Mouse (Mus musculus): Measurements from ENCODE around the gene Tmem168. TPM values are rescaled to one million over a fixed set of nuclear protein-coding genes. Genes with fewer than 3 reads are reported as not detected.

Gene Tmem168
- polyA plus RNA-seq, 2 experiments, result 5.1 to 12.3 TPM

- DNase-seq (ENCODE audit: low read depth in 3 of 3, low spot score in 3 of 3), result no peak
- no peaks in the 10 kb centered on the region for H3K9me3 ChIP-seq (ENCODE audit: control insufficient read depth, low read length)
- WGBS (ENCODE audit: insufficient replicate concordance), result 49% methylated on average over 3 of the region's 3 CpGs
- no peak overlapping the region for H3K27ac ChIP-seq
- H3K4me1 ChIP-seq (replicated peaks; ENCODE audit: control insufficient read depth in 2 of 2, insufficient read depth in 2 of 2, low read length in 1 of 2), result peaks cover 0 to 8% of the 10 kb centered on the region in 2 experiments; a peak in 3 of 4 replicates
- H3K36me3 ChIP-seq (replicated peaks; ENCODE audit: control insufficient read depth, insufficient read depth, low read depth), result no peaks in the 10 kb centered on the region
- no peak for TF ChIP-seq EP300 (IDR thresholded peaks at IDR 0.05; ENCODE audit: low read depth)
- no peak for TF ChIP-seq CTCF (IDR thresholded peaks at IDR 0.05; ENCODE audit: low read depth)
- no peak overlapping the region for H3K4me3 ChIP-seq (ENCODE audit: insufficient read depth in 1 of 2, low read depth in 2 of 2, low read length in 2 of 2)
- H3K9ac ChIP-seq (replicated peaks), result no peak overlapping the region
- ATAC-seq (ENCODE audit: insufficient read depth), result no peak
- no peaks in the 10 kb centered on the region for H3K27me3 ChIP-seq (ENCODE audit: control insufficient read depth, insufficient read depth, low read length)
- H3K4me2 ChIP-seq (ENCODE audit: low read depth), result no peak overlapping the region
Observed at GRCm38 (mm10) chr6:13614568-13614967, 6.7 kb upstream of the Tmem168 start.

DNA sequence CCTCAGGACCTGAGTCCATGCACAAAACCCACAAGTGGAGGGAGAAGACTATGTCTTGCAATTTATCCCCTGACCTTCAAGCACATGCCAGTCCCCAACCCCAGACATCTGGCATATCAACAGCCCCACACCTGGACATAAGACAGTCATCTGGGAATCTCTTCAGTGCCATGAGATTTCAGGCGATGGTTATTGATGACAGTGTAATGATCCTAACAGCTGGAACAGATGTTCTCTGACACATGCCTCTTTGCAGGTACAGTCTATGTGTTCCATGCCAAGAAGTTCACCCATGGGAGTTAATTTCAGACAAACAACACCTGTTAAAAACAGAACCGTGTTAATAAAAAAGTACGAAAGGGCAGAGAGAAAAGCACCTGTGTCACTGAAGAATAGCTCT lies 5.8 kb upstream of the Tmem168 start:
- TF ChIP-seq EP300 (IDR thresholded peaks at IDR 0.05; ENCODE audit: low read depth) (no peak), CTCF (IDR thresholded peaks at IDR 0.05; ENCODE audit: low read depth) (no peak)
- H3K36me3 ChIP-seq (replicated peaks; ENCODE audit: control insufficient read depth, insufficient read depth, low read depth), result no peaks in the 10 kb centered on the region
- H3K9ac ChIP-seq (replicated peaks), result no peak overlapping the region
- no peak overlapping the region for H3K4me3 ChIP-seq (ENCODE audit: insufficient read depth in 1 of 2, low read depth in 2 of 2, low read length in 2 of 2)
- WGBS (ENCODE audit: insufficient replicate concordance), result 62% methylated on average over 3 of the region's 3 CpGs
- no peaks in the 10 kb centered on the region for H3K9me3 ChIP-seq (ENCODE audit: control insufficient read depth, low read length)
- peaks cover 2 to 11% of the 10 kb centered on the region in 2 experiments; a peak in 3 of 4 replicates for H3K4me1 ChIP-seq (replicated peaks; ENCODE audit: control insufficient read depth in 2 of 2, insufficient read depth in 2 of 2, low read length in 1 of 2)
- no peak for ATAC-seq (ENCODE audit: insufficient read depth)
- H3K27me3 ChIP-seq (ENCODE audit: control insufficient read depth, insufficient read depth, low read length), result no peaks in the 10 kb centered on the region
- DNase-seq (ENCODE audit: low read depth in 3 of 3, low spot score in 3 of 3), result no peak
- no peak overlapping the region for H3K27ac ChIP-seq
- no peak overlapping the region for H3K4me2 ChIP-seq (ENCODE audit: low read depth)

DNA sequence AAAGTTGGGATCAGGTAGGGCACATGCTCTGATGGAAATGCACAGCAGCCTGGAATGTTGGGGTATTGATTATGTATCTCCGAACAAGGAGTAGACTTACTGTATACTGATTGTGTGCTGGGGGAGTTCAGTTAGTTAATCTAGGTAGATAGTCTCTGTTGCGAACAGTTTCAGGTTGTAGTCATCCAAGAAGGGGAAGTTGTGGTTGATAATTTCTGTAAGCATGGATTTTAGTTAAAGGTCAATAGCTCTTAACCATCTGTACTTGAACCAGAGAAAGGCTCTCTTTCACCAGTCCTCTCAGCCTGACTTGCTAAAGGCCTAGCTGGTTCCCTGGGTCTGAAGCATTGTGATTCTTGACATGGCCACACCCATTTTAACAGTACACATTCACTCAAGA lies 3.0 kb upstream of the Tmem168 start:
- H3K9me3 ChIP-seq (ENCODE audit: control insufficient read depth, low read length), result no peaks in the 10 kb centered on the region
- H3K9ac ChIP-seq (replicated peaks), result no peak overlapping the region
- H3K27me3 ChIP-seq (ENCODE audit: control insufficient read depth, insufficient read depth, low read length), result no peaks in the 10 kb centered on the region
- ATAC-seq (ENCODE audit: insufficient read depth) (no peak), DNase-seq (ENCODE audit: low read depth in 3 of 3, low spot score in 3 of 3) (no peak)
- 63% methylated on average over 2 of the region's 2 CpGs for WGBS (ENCODE audit: insufficient replicate concordance)
- no peak overlapping the region for H3K4me2 ChIP-seq (ENCODE audit: low read depth)
- peaks cover 16% of the 10 kb centered on the region in 2 experiments for H3K4me1 ChIP-seq (replicated peaks; ENCODE audit: control insufficient read depth in 2 of 2, insufficient read depth in 2 of 2, low read length in 1 of 2)
- no peaks in the 10 kb centered on the region for H3K36me3 ChIP-seq (replicated peaks; ENCODE audit: control insufficient read depth, insufficient read depth, low read depth)
- no peak overlapping the region for H3K27ac ChIP-seq
- TF ChIP-seq EP300 (IDR thresholded peaks at IDR 0.05; ENCODE audit: low read depth) (no peak), CTCF (IDR thresholded peaks at IDR 0.05; ENCODE audit: low read depth) (no peak)
- H3K4me3 ChIP-seq (ENCODE audit: insufficient read depth in 1 of 2, low read depth in 2 of 2, low read length in 2 of 2), result no peak overlapping the region

- ATAC-seq (ENCODE audit: insufficient read depth), result no peak
- DNase-seq (ENCODE audit: low read depth in 3 of 3, low spot score in 3 of 3), result no peak
- no peaks in the 10 kb centered on the region for H3K36me3 ChIP-seq (replicated peaks; ENCODE audit: control insufficient read depth, insufficient read depth, low read depth)
- 55% methylated on average over 5 of the region's 5 CpGs for WGBS (ENCODE audit: insufficient replicate concordance)
- peaks cover 16% of the 10 kb centered on the region in 2 experiments for H3K4me1 ChIP-seq (replicated peaks; ENCODE audit: control insufficient read depth in 2 of 2, insufficient read depth in 2 of 2, low read length in 1 of 2)
- H3K9ac ChIP-seq (replicated peaks), result no peak overlapping the region
- no peak overlapping the region for H3K4me3 ChIP-seq (ENCODE audit: insufficient read depth in 1 of 2, low read depth in 2 of 2, low read length in 2 of 2)
- H3K9me3 ChIP-seq (ENCODE audit: control insufficient read depth, low read length), result no peaks in the 10 kb centered on the region
- no peak overlapping the region for H3K4me2 ChIP-seq (ENCODE audit: low read depth)
- TF ChIP-seq CTCF (IDR thresholded peaks at IDR 0.05; ENCODE audit: low read depth), result no peak
- H3K27me3 ChIP-seq (ENCODE audit: control insufficient read depth, insufficient read depth, low read length), result no peaks in the 10 kb centered on the region
- no peak overlapping the region for H3K27ac ChIP-seq
Observed at GRCm38 (mm10) chr6:13609353-13610140, 1.6 kb upstream of the Tmem168 start.

DNA sequence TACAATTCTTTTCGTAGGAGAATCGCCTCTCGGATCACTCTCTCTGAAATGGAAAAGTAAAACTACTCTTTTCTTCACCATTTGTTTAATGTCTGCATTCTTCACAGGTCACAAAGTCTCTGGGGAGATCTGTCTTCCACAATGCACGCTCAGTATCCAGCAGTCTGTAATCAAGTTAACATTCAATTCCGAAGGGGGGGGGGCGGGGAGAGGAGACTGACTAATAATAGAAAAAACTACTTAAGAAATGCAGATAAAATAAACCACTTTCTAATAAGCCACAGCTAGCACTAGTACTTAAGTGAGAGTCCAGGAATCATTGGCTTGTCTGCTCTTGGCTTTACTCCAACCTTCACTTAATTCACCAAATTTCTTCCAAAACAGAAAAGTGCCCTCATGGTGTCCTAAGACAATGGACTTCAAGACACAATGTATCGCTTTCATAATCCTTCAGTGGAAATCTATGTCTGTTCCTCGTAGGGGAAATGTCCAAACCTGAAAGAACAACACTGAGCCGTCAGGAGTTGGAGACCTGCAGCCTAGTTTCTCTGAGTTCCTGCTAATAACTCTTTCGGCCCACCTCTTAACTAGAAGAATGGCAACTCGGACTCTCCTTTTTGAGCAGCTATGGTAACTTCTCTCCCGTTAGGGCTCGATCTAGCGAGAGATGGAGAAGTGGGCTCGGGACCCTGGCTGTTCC lies 829 bp downstream of the Tmem168 start:
- no peaks in the 10 kb centered on the region; the same call in none of the 2 replicates for H3K36me3 ChIP-seq (replicated peaks; ENCODE audit: control insufficient read depth, insufficient read depth, low read depth)
- no peaks in the 10 kb centered on the region for H3K27me3 ChIP-seq (ENCODE audit: control insufficient read depth, insufficient read depth, low read length)
- H3K4me3 ChIP-seq (ENCODE audit: insufficient read depth in 1 of 2, low read depth in 2 of 2, low read length in 2 of 2), result peak overlapping the region; percentile 65 to 83
- peak overlapping the region; percentile 64 for H3K27ac ChIP-seq
- peak overlapping the region; percentile 92 for H3K4me2 ChIP-seq (ENCODE audit: low read depth)
- H3K4me1 ChIP-seq (replicated peaks; ENCODE audit: control insufficient read depth in 2 of 2, insufficient read depth in 2 of 2, low read length in 1 of 2), result peaks cover 16% of the 10 kb centered on the region in 2 experiments
- no peak for ATAC-seq (ENCODE audit: insufficient read depth)
- DNase-seq (ENCODE audit: low read depth in 3 of 3, low spot score in 3 of 3), result peak in 1 of 3 experiments; percentile 22
- 14% methylated on average over 15 of the region's 15 CpGs for WGBS (ENCODE audit: insufficient replicate concordance)
- no peak for TF ChIP-seq CTCF (IDR thresholded peaks at IDR 0.05; ENCODE audit: low read depth)
- H3K9ac ChIP-seq (replicated peaks), result peak overlapping the region; percentile 95
- no peaks in the 10 kb centered on the region for H3K9me3 ChIP-seq (ENCODE audit: control insufficient read depth, low read length)

All from liver, embryonic 14.5 days (tissue).